Mouse (Mus musculus) cerebellum, postnatal 10 days (tissue): Measurements from ENCODE around the gene Fbxl21.

Experiments
- DNase-seq, 2 experiments: peaks; one replicate each; pipeline ENCODE4 v3.0.0; 2021; ENCODE audit warnings: mixed read lengths in 2 of 2

The Fbxl21 gene

GRCm38 (mm10) chr13:56586046-56586445 lies 63.8 kb downstream of the Fbxl21 start:
- DNase-seq = no peak
